Mouse (Mus musculus) retina, embryonic 14.5 days (tissue): ENCODE measurements around the gene Sh3bgrl2.

Experiments used
- DNase-seq: peaks from one replicate; pipeline ENCODE4 v3.0.0-alpha.2; 2015; ENCODE audit warnings: low spot score

Gene Sh3bgrl2

DNA sequence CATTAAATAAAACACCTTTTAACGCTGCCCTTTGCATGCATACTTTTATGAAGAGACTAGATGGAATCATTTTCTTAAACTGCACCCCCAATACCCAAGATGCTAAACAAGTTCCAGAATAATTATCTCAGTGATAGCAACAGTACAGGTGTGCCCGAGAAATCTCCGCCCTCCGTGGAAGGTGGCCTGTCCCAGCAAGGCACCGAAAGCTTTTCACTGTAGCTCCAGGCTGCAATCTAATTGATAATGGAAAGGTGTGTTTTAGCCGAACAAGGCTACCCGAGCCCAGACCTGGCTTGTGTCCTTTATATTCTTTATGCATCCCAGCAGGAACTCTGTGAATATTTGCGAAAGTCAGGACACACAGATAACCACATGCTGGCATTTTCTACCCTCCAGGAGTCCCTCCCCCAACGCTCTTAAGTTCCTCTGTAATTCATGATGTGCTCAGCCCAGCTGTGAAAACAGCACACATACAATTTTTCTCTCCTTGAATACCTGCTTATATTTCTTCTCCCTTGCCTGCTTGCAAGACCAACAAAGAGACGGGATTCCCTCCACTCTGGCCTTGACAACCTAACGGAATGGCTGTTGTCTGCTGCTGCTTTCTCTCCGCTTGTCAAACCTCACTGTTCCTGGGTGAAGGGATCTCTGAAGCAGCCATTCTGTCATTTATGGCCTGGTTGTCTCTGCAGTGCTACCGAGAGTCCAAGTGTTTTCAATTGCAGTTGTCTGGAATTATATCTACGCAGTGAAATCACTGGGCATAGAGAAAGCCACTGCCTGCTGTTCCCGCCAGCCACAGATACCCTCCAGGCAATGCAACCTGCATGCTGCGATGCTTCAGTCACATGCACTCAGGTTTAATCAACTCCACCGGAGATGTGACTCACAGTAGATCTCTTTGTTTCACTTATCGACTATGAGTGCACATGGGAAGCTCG, 80.8 kb downstream of the Sh3bgrl2 start:
- peak; percentile 60 for DNase-seq

DNA sequence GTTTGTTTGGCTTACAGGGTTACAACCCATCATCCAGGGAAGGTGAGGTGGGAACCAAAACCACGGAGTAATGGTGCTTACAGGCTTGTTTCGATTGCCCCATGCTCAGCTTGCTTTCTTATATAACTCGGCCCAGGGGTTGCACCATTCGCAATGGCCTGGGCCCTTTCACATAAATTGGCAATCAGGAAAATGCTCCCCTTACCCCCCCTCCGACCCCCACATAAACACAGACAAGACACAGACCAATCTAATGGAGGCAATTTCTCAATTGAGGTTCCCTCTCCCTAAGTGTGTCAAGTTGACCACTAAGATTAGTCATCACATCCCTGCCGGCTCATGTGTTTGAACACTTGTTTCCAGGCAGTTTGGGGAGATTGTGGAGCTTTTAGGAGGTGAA, 82.2 kb downstream of the Sh3bgrl2 start:
- no peak for DNase-seq

DNA sequence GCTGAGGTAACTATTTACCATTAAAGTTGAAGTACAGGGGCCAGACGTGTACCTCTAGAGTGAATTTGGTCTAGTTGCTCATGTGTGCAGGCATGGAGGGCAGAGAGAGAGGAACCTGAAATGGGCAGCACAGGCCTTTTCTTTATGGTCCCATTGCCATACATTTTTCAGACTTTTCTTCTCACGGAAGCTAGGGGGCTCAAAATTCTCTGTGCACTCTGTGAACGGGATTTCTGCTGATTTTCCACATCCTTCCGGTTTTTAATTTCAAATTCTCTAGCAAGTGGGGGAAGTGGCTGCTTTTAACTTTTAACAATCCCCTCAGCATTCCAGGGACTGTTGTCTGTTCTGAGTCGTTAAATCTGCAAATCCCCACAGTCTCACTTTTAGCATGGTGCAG, 83.8 kb downstream of the Sh3bgrl2 start:
- no peak for DNase-seq

DNA sequence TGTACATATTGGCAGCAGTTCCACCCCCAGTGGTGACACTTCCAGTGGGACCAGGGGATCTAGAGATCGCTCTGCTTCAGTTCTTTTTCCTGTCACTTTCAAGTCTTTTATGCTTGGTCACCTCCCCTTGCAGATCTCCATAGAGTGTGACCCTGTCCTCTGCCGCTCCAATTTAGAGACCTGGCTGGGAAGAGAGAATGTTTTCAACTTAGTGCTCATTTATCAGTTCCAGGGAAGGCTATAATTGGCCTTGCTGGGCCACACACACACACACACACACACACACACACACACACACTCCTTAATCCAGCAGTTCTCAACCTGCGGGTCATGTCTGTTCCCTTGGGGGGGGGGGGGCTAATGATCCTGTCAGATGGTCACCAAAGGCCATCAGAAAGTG, 86.6 kb downstream of the Sh3bgrl2 start:
- DNase-seq = peak; percentile 76

DNA sequence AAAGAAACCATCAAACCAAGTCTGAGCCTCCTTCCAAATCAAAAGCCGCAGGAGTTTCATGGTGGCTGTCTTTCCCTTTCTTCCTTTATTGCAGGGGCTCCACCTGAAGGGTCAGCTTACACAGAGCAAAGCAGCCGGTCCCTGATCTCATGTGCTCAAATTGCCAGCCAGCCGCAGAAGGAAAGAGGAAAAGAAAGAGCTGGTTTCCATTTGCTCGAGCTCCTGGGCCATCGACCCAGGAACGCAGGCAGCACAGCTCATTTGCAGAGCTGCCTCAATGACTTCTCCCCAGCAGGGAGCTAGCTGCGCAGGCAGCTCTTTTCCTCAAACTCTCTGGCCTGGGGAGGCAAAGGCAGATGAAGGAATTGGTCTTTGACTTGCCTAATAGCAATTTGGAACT, 87.9 kb downstream of the Sh3bgrl2 start:
- peak; percentile 45 for DNase-seq

DNA sequence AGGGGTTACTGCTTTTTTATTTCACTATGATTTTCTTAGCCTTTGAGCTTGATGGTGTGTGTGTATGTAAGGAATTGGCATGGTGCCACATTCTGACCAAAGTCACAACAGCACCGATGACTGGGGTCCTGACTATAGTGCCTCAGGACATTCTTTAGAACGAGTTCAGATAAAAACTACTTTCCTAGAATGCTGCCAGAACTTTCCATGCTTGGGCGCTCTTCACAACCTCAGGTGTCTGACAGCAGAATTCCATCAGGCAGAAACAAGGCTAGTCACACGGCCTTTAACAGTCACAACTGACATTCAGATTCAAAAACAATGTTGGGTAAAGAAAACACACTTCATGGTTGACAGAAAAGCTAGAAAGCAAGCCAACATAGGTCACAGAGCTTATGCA, 95.0 kb downstream of the Sh3bgrl2 start:
- DNase-seq = no peak

DNA sequence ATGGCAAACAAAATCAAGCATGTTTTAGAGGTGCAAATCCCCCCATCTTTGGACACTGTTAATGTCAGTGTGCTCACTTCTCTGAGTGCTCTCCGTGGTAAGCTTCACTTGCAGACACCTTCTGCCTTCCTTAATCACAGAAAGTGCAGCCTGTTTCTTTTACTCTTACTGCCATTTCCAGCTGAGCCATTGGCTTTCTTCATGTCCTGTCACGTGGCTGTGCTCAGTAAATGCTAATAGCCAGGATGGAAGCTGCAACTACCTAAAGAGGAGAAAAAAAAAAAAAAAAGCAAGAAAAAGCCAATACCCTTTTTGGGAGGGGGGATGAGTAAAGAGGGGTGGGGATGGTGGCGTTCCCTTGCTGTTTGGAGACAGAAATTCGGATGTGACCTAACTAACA, 95.7 kb downstream of the Sh3bgrl2 start:
- DNase-seq = no peak

DNA sequence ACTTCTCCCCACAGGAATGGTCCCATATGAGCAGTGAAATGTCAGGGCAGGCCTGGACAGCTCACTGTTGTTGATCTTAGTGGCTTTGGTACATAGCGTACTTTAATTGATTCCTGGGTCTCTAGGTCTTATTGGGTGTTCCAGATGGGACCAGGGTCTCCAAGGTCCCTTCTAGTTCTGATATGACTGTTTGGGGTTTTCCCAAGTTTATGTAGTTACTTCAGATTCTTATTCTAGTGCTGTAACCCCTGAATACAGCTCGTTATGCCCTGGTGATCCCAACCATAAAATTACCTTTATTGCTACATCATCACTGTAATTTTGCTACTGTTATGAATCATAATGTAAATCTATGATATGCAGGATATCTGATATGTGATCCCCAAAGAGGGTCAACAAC, 98.1 kb downstream of the Sh3bgrl2 start:
- DNase-seq = no peak

DNA sequence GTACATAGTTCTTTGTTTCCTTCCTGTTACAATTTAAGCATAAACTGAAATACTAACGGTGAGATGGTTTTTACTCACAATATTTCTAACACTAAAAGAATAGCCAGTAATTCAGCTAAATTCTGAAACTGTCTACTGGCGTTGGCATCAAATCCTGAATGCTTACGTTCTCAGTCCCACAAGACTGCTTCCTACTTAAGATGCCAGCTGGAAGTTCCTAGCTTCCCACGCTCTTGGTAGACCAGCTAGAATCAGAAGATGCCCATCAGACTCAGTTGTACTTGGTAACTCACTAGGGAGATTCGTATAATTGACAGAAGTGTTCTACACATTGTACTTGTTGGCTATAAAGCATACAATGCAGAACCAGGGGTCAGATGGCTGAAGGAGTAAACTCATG, 98.6 kb downstream of the Sh3bgrl2 start:
- no peak for DNase-seq

DNA sequence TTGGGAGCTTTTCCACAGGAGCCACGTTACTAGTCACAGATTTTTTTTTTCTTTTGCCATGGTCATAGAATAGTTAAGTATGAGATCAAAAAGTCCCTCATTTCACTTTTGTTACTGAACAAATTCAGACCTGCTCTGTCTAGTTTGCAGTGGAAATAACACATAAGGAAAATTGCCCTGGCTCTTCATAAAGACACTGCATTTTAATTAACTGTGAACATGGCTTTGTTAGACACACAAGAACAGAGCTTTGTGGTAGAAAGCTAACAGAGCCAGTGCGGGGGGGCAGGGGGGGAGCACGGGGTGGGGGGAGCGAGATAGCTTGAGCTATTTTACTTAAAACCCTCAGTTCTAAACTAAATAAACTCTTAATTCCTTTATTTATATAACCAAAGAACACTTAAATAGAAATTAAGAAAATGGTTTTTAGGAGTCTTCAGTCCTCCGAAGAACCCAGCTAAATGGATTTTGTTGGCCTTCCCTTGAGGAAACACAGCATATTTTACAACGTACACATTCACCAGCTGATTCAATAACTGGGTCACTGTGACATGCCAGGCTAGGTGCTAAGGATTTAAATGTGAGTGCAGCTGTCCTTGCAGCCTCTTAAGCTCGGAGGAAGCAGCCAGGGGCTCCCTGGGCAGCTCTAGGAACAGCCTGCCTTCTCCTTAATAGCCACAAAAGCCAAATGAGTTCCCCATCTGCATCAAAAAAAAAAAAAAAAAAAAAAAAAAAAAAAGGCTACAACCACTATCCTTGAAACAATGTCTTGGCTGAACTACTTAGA, 100.0 kb downstream of the Sh3bgrl2 start:
- peak; percentile 73 for DNase-seq

DNA sequence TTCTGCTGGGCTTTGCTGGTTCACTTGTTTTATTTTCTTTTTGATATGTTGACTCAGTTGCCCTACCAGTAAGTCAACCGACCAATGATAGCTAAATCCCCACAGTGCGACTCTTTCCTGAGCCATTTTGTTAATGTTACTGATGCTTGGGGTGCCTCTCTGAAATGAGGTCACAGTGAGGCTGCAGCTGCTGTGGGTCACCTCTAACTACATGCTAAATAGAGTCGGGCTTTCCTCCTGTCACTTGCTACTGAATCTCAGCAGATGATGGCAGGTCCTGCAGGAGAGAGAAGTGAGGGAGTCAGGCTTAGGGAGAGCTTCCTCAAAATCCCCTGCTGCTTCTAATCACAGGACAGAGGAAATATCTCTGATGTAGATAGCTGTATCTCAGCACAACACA, 100.6 kb downstream of the Sh3bgrl2 start:
- peak; percentile 69 for DNase-seq

DNA sequence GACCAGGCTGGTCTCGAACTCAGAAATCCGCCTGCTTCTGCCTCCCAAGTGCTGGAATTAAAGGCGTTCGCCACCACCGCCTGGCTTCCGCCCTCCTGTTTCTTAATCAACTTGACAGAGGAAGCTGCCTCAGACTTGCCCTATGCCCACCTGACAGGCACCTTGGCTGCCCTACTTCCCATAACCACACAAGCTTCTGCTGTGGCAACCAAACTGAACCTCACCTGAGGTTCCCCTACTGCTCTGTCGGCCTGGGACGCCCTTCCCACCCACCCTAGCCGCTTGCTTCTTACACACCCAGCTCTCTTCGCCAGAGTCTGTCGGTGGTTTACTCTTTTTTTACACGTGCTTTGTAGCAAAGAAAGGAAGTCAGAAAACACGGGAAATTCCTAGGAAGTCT, 103.9 kb downstream of the Sh3bgrl2 start:
- no peak for DNase-seq

DNA sequence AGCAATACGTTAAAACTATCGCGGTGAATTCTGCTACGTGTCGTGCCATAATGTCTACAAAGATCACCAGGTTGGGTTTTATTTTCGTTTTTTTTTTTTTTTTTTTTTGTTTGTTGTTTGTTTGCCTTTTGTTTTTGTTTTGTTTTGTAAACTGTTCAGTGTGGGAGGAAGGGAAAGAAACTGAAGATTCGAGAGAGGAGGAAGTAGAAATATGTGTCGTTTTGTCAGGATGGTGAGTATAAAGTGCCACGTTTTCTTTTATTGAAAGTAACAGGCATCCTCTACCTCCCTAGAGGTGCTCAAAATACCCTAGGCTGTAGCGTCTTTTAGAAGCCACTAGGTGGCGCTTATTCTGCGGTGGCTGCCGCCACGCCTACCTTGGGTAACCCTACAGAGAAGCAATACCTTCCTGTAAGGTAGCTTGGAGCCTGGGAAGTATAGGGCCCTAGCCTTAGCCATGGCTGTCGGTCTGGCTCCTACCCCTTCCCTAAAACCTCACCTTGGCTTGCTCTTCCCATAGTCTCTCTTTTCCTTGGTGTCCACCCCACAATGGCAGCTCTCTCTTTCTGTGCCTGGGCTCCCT, 104.6 kb downstream of the Sh3bgrl2 start:
- peak; percentile 61 for DNase-seq

DNA sequence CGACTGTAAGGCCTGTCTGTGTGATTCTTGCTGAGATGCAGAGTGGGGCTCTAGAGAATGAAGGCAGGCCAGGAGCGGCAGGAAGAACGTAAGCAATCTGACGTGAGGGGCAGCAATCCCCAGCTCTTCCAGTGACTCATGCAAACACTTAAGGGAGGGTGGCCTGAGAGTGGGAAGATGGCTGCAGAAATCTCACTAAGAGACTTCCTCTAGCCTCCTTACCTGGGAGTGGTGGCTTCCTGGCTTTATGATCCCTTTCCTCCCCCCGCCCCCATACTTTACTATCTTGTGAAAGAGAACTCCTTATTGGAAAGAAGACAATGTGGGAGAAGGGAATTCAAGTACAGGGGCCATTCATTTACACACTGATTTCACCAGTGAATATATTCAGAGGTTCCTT, 106.5 kb downstream of the Sh3bgrl2 start:
- no peak for DNase-seq

DNA sequence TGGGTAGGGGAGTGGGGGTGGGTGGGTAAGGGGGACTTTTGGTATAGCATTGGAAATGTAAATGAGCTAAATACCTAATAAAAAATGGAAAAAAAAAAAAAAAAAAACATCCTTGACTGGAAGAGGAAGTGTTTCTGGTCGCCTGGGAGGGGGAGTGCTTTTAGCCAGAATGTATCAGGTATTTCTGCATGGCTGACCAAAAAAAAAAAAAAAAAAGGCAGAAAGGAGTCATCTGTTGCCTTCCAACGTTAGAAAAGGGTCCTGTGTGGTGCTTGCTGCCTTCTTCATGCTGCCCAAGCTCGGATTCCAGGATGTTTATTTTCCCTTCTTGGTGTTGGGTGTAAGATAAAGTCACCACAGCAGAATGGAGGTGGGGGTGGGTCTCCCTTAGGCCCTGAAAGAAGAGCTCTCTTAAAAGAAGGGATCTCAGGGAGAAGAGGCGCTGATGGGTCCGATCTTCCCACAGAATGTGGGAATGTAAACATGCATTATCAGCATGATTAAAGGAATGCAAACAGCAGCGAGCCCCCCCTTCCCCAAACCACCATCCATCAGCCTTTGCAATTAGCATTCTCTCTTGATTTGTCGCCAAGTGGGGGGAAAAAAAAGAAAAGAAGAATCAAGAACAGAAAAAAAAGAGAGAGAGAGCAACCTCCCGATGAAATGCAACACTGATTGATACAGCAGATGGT, 109.0 kb downstream of the Sh3bgrl2 start:
- no peak for DNase-seq

DNA sequence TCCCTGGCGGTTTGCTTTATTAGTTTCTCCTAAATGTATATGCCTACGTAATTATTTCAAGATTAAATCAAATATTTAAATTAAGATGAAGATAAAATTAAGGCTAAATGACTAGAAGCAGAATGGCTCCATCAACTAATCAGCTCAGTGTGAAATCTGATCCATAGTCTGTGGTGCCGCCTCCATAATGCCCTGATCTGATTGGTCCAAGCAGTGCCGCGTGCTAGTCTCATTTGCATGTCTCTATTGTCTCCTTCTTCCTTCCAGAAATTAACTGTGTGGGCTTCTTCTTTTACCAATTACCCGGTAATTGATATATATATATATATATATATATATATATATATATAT, 109.5 kb downstream of the Sh3bgrl2 start:
- DNase-seq = no peak

DNA sequence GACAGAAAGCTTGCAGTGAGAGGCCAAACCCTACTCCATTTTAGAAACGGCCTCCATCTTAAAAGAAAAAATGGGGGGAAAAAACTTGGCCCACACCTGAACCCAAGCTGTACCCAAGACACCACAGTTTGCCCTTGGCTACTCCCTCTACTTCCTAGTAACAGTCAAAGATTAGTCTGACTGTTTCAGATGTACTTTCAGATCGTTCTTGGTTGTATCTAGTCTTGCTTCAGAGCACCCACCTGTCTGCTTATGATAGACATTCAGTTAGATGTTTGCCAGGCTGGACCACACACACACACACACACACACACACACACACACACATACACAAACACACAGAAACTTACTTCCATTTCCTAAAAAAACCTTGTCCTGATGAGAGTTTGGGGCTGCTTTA, 111.0 kb downstream of the Sh3bgrl2 start:
- DNase-seq = no peak

DNA sequence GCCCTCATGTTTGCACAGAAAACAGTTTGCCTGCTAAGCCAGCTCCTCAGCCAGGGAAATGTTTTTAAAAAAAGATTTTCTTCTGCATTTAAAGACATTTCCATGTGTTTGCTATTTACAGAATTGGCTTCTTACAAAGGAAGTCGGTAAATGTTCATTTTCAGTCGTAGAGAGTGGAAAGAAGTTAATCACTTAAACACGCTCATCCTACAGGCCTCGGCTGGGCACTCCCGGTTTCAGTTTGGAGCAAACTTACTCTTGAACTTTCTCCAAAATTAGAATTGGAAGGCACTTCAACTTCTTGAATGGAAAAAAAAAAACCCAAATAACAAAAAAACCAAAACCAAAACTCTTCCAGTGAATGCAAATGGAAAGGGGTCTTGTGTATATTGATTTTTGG, 113.7 kb downstream of the Sh3bgrl2 start:
- no peak for DNase-seq

DNA sequence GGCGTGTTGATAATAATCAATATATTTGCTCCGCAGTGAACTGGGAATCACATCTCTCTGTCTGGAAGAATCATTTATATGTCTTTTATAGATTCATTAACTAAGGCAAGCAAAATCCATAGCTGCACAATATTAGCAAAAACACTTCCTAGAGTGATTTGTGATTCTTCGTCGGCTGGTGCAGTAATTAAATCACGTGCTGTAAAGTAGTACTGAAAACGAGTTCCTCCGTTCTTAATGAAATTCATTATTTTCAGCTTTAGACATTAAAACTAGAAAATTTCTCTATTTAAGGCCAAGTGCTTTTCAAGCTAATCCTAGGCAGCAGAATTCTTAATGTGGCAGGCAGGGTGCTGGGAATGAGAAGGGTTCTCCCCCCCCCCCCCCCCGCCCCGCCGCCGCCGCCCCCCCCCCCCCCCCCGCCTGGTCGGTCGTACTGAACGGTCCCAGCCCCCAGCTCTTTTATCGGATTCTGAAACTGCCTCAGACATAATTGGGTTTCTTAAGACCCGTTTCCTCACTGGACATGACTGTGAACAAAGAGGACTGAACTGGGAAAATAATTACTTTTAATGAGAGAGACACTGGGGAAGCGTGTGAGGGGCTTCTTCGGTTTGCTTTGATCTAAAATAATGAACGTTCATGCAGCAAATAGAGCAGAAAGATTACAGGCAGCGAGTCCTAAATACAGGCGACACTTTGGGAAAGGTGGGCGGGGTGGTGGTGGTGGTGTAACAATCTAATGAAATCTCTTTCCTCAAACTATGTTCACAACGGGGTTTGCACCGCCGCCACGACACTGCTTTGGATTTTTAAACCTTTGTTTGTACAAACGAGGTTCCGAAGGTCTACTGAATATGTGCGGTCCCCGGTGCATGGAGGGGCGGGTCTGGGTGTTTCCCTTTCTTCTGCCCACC, 116.1 kb downstream of the Sh3bgrl2 start:
- peak; percentile 93 for DNase-seq

DNA sequence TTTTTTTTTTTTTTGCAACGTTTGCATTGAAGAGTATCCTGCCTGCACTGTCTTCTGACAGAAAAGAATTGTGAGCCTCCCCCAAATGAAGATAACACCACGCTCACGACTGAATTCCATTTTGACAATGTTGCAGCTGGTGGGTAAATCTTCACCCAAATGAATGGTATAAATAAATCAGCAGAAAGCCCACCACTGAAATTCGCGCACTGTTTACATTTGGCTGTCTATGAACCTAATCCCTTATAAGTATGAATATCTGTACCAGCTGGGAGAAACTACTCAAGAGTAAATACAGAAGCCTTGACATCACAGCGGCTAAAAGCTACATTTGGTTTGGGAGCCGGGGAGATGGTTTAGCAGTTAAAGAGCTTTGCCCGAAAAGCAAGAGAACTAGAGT, 116.8 kb downstream of the Sh3bgrl2 start:
- peak; percentile 62 for DNase-seq

DNA sequence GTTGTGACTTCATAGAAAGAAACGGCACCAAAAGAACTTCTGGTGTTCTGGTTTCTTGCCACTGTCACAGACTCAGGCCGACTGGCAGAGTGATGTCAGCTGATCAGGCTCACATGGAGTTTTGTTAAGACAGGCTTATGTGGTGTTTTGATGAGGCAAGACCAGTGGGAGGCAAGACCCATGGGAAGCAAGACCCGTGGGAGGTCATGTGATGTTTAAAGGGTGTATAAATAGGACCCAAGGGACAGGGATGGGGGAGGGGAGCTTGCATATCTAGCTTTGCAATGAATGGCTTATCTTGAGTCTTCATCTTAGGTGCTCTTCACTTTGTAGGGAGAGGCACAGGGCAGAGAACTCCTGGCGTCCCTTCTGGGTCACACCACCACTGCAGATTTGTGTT, 118.9 kb downstream of the Sh3bgrl2 start:
- no peak for DNase-seq
